In the genomic region with DNA sequence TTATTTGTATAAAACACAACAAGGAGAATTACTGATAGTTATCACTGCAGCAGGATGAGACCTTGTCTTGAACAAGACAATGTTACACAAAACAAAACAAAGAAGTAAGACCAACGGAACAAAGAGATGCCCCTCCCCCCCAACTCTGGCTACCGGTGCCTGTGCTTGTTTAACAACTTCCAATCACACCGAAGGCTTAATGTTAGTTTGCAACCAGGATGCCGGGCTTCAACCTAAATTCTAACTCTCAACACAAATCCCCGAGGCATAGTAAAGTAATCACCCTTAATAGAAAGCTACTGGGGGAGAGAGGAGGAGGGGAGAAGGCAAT, we compare ENCODE assay signal across 8 mouse cellular contexts.
A peak's percentile ranks its signal among the peaks of the same experiment; 100 is the strongest.
DNase-seq lines count a peak whose midpoint lies in the region; ATAC-seq and TF ChIP-seq lines count a peak whose summit lies in the region.

No protein-coding gene starts in this region.

- peak overlapping the region; percentile 62 for H3K4me2 ChIP-seq in heart, embryonic 15.5 days
- H3K4me2 ChIP-seq in embryonic facial prominence, embryonic 14.5 days (ENCODE audit: low read depth, low read length): peak overlapping the region; percentile 59
- peak overlapping the region; percentile 55 for H3K4me2 ChIP-seq in intestine, embryonic 16.5 days (ENCODE audit: low read depth, low read length)

- peak overlapping the region; percentile 51 for H3K4me3 ChIP-seq in heart, embryonic 15.5 days
- H3K4me3 ChIP-seq in ES-E14 (ENCODE audit: insufficient read depth in 1 of 2, low read depth in 1 of 2, low read length in 2 of 2, poor library complexity in 1 of 2, severe bottlenecking in 1 of 2): peak overlapping the region; percentile 66 to 71
- H3K4me3 ChIP-seq in embryonic facial prominence, embryonic 14.5 days (ENCODE audit: low read depth, low read length): peak overlapping the region; percentile 40
- peak overlapping the region; percentile 46 for H3K4me3 ChIP-seq in intestine, embryonic 16.5 days (ENCODE audit: low read length)
- H3K4me3 ChIP-seq in lung, adult 2 months (replicated peaks; ENCODE audit: extremely low read depth, low read depth, low read length): peak overlapping the region; percentile 65

- peaks cover 37% of the 10 kb centered on the region for H3K27me3 ChIP-seq in heart, embryonic 15.5 days
- H3K27me3 ChIP-seq in embryonic facial prominence, embryonic 14.5 days (replicated peaks; ENCODE audit: control insufficient read depth, insufficient read depth, low read length): peaks cover 3% of the 10 kb centered on the region; the same call in 1 of the 2 replicates
- H3K27me3 ChIP-seq in intestine, embryonic 16.5 days (replicated peaks; ENCODE audit: control insufficient read depth, insufficient read depth, low read length): peaks cover 3% of the 10 kb centered on the region; the same call in 1 of the 2 replicates

- ATAC-seq in heart, embryonic 15.5 days (replicated peaks; ENCODE audit: insufficient number of reproducible peaks, insufficient read depth, low FRiP score, low read depth): no peak
- ATAC-seq in embryonic facial prominence, embryonic 14.5 days (ENCODE audit: low read depth): no peak
- ATAC-seq in intestine, embryonic 16.5 days: no peak
- ATAC-seq in erythroid progenitor cell, adult 5-6 weeks (replicated peaks; ENCODE audit: low FRiP score, poor library complexity, severe bottlenecking): no peak

- peak overlapping the region; percentile 87 for H3K27ac ChIP-seq in heart, embryonic 15.5 days
- peak overlapping the region; percentile 100 for H3K27ac ChIP-seq in ES-E14 (ENCODE audit: insufficient read depth, low read depth, low read length, poor library complexity, severe bottlenecking)
- H3K27ac ChIP-seq in embryonic facial prominence, embryonic 14.5 days (replicated peaks; ENCODE audit: low read depth, low read length): peak overlapping the region; percentile 91
- H3K27ac ChIP-seq in intestine, embryonic 16.5 days (ENCODE audit: low read length): peak overlapping the region; percentile 81

- H3K9me3 ChIP-seq in heart, embryonic 15.5 days (replicated peaks): no peaks in the 10 kb centered on the region
- H3K9me3 ChIP-seq in ES-E14 (ENCODE audit: control insufficient read depth, insufficient read depth, low read depth, low read length): no peaks in the 10 kb centered on the region
- H3K9me3 ChIP-seq in embryonic facial prominence, embryonic 14.5 days (ENCODE audit: control insufficient read depth, low read length): no peaks in the 10 kb centered on the region
- no peaks in the 10 kb centered on the region for H3K9me3 ChIP-seq in intestine, embryonic 16.5 days (ENCODE audit: control insufficient read depth, low read length)

- peaks cover 10% of the 10 kb centered on the region for H3K4me1 ChIP-seq in heart, embryonic 15.5 days (replicated peaks)
- H3K4me1 ChIP-seq in ES-E14 (ENCODE audit: control insufficient read depth in 2 of 2, insufficient read depth in 2 of 2, low read length in 2 of 2, poor library complexity in 1 of 2): peaks cover 3 to 9% of the 10 kb centered on the region in 2 experiments; a peak in 3 of 4 replicates
- H3K4me1 ChIP-seq in embryonic facial prominence, embryonic 14.5 days (ENCODE audit: control insufficient read depth, insufficient read depth, low read length): peaks cover 15% of the 10 kb centered on the region; the same call in 1 of the 2 replicates
- peaks cover 7% of the 10 kb centered on the region; the same call in 1 of the 2 replicates for H3K4me1 ChIP-seq in intestine, embryonic 16.5 days (ENCODE audit: control insufficient read depth, insufficient read depth, low read length)
- H3K4me1 ChIP-seq in lung, adult 2 months (ENCODE audit: control insufficient read depth, insufficient read depth, low read length): peaks cover 11% of the 10 kb centered on the region

- no peak for TF ChIP-seq CTCF in lung, adult 2 months (IDR thresholded peaks at IDR 0.05; ENCODE audit: insufficient read depth, low read length)

- intact Hi-C loops in heart, postnatal 25 days (cut with DNase I): loop anchor here (5.0 to 10.0 kb wide), 5 partner anchors 64 to 308 kb away; a partner anchor contains a TSS

- H3K36me3 ChIP-seq in heart, embryonic 15.5 days: no peaks in the 10 kb centered on the region
- H3K36me3 ChIP-seq in ES-E14 (ENCODE audit: control insufficient read depth, insufficient read depth, low read length, poor library complexity, severe bottlenecking): no peaks in the 10 kb centered on the region
- H3K36me3 ChIP-seq in embryonic facial prominence, embryonic 14.5 days (ENCODE audit: control insufficient read depth, insufficient read depth, low read length): no peaks in the 10 kb centered on the region
- H3K36me3 ChIP-seq in intestine, embryonic 16.5 days (ENCODE audit: control insufficient read depth, insufficient read depth, low read length): no peaks in the 10 kb centered on the region

- no peak overlapping the region for H3K9ac ChIP-seq in heart, embryonic 15.5 days
- H3K9ac ChIP-seq in ES-E14 (ENCODE audit: insufficient read depth, low read depth, low read length, poor library complexity, severe bottlenecking): peak overlapping the region; percentile 78
- peak overlapping the region; percentile 53; the same call in 1 of the 2 replicates for H3K9ac ChIP-seq in embryonic facial prominence, embryonic 14.5 days (ENCODE audit: low read depth, low read length)
- H3K9ac ChIP-seq in intestine, embryonic 16.5 days (ENCODE audit: low read depth, low read length): peak overlapping the region; percentile 44; the same call in 1 of the 2 replicates

- TF ChIP-seq POLR2A in lung, adult 2 months (IDR thresholded peaks at IDR 0.05; ENCODE audit: borderline replicate concordance, extremely low read depth, low read depth, low read length): no peak

- no peak for DNase-seq in heart, postnatal 25 days (ENCODE audit: low spot score)
- no peak for DNase-seq in ES-E14 (ENCODE audit: low read depth, low spot score)
- no peak for DNase-seq in embryonic facial prominence, embryonic 14.5 days (ENCODE audit: low spot score)
- DNase-seq in lung, adult 2 months: no peak
- peak; percentile 7 to 34 for DNase-seq in spleen, postnatal 36 days (ENCODE audit: low spot score in 2 of 2)

- 12% methylated on average over 5 of the region's 5 CpGs for WGBS in heart, embryonic 15.5 days
- WGBS in embryonic facial prominence, embryonic 14.5 days: 8% methylated on average over 5 of the region's 5 CpGs
- WGBS in intestine, embryonic 16.5 days: 4% methylated on average over 5 of the region's 5 CpGs
- 10% methylated on average over 5 of the region's 5 CpGs for WGBS in lung, adult 2 months

- in situ Hi-C loops in ES-E14 (cut with MboI; ENCODE audit: low sequenced_read_pairs in 2 of 2, unreplicated experiment in 2 of 2): no loop called here

TF ChIP-seq in ES-E14, 5 proteins besides CTCF, POLR2A, EP300 and RAD21:
- no peak for TF ChIP-seq MAFK (IDR thresholded peaks at IDR 0.05; ENCODE audit: insufficient read depth, low read depth, low read length)
- no peak for TF ChIP-seq ZC3H11A (IDR thresholded peaks at IDR 0.05; ENCODE audit: borderline replicate concordance, low read depth, low read length)
- TF ChIP-seq ZNF384 (IDR thresholded peaks at IDR 0.05; ENCODE audit: low read depth, low read length): no peak
- no peak for TF ChIP-seq HCFC1 (IDR thresholded peaks at IDR 0.05; ENCODE audit: borderline replicate concordance, insufficient read depth, low read length)
- no peak; the same call in 1 of the 2 replicates for TF ChIP-seq CHD2 (IDR thresholded peaks at IDR 0.05; ENCODE audit: low read depth, low read length)

Comparison
In these comparisons a context has a peak if more than half of its experiments do, and no peak if none do; other contexts are left out.
1. DNase-seq: peak in spleen, postnatal 36 days (2 of 2); none in heart, postnatal 25 days (single experiment), ES-E14 (single experiment), embryonic facial prominence, embryonic 14.5 days (single experiment) and lung, adult 2 months (single experiment).
2. Peak in every context shown above with its lines, with median percentiles within 50 percentile points of each other: H3K27ac ChIP-seq, H3K4me2 ChIP-seq and H3K4me3 ChIP-seq.